Mouse (Mus musculus): Measurements from ENCODE around the gene Cpne6. TPM values are rescaled to one million over a fixed set of nuclear protein-coding genes. Genes with fewer than 3 reads are reported as not detected.

The Cpne6 gene
- total RNA-seq (2012; rRNA removed) (not detected in 2 replicates), polyA plus RNA-seq (2012; ENCODE audit: insufficient read depth in 1 of 2, insufficient read length in 2 of 2, low read depth in 1 of 2, low replicate concordance in 2 of 2, missing spikeins in 1 of 2) (not detected)

DNA sequence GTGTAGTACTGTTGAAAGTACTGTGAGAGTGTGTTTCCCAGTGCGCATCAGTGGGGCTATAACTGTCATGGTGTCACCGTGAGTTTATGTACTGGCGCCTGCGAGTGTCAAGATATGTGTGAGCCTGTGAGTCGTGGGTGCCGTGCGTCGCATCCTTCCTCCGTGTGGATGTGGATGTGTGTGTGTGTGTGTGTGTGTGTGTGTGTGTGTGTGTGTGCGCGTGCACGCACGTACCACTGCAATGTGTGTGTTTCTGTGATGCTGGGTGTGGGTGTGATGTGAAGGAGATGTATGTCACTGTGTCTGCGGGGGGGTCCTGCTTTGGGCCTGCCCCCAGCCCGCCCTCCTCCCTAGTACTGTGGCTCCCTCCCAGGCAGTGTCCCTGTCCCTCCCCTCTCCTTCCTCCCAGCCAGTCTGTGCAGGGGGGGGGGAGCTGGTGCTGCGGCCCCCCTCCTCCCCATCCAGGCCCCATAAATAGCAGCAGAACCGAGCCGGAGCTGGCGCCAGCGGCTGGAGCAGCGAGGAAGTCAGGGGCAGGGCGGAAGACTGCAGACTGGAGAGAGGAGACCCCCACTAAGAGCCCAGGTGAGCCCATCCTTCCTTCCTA, at the start of gene Cpne6:
Gene Cpne6, plus strand, starts transcription at position 321 of the 607 bp plus-strand sequence.
- no peak within 1 kb of the TSS for H3K9ac ChIP-seq (ENCODE audit: control insufficient read depth, low read depth, low read length, poor library complexity, severe bottlenecking)
- no peak within 1 kb of the TSS for H3K27ac ChIP-seq (ENCODE audit: control insufficient read depth, low read depth, low read length)
- no peak for DNase-seq (ENCODE audit: low read depth, low spot score)
- no peak within 1 kb of the TSS for H3K4me3 ChIP-seq (ENCODE audit: control insufficient read depth in 1 of 2, insufficient read depth in 1 of 2, low read depth in 2 of 2, low read length in 2 of 2)
- H3K79me2 ChIP-seq (ENCODE audit: control insufficient read depth, insufficient read depth, low read length, poor library complexity), result no peaks in the 10 kb centered on the region
- no peaks in the 10 kb centered on the region for H3K4me1 ChIP-seq (ENCODE audit: control insufficient read depth in 1 of 2, insufficient read depth in 2 of 2, low read length in 2 of 2)
- TF ChIP-seq TAL1 (IDR thresholded peaks at IDR 0.05; ENCODE audit: low read length) (no peak), NRF1 (IDR thresholded peaks at IDR 0.05; ENCODE audit: insufficient read depth, low read depth, low read length, poor library complexity, severe bottlenecking) (no peak)
- H3K27me3 ChIP-seq (ENCODE audit: control insufficient read depth in 1 of 2, insufficient read depth in 2 of 2, low read length in 2 of 2), result peaks cover 2 to 21% of the 10 kb centered on the region in 2 experiments; a peak in 3 of 4 replicates
- H3K9me3 ChIP-seq (replicated peaks; ENCODE audit: insufficient read depth, low read length), result no peaks in the 10 kb centered on the region
- H3K36me3 ChIP-seq (ENCODE audit: control insufficient read depth in 1 of 2, insufficient read depth in 2 of 2, low read length in 2 of 2), result no peaks in the 10 kb centered on the region

- Histone ChIP-seq H3K9me3 (replicated peaks; ENCODE audit: insufficient read depth, low read length) (no peaks in the 10 kb centered on the region), H3K79me2 (ENCODE audit: control insufficient read depth, insufficient read depth, low read length, poor library complexity) (no peaks in the 10 kb centered on the region), H3K27ac (ENCODE audit: control insufficient read depth, low read depth, low read length) (no peak overlapping the region), H3K4me1 (ENCODE audit: control insufficient read depth in 1 of 2, insufficient read depth in 2 of 2, low read length in 2 of 2) (no peaks in the 10 kb centered on the region), H3K9ac (ENCODE audit: control insufficient read depth, low read depth, low read length, poor library complexity, severe bottlenecking) (no peak overlapping the region), H3K27me3 (ENCODE audit: control insufficient read depth in 1 of 2, insufficient read depth in 2 of 2, low read length in 2 of 2) (peaks cover 7 to 8% of the 10 kb centered on the region in 2 experiments), H3K4me3 (ENCODE audit: control insufficient read depth in 1 of 2, insufficient read depth in 1 of 2, low read depth in 2 of 2, low read length in 2 of 2) (no peak overlapping the region), H3K36me3 (ENCODE audit: control insufficient read depth in 1 of 2, insufficient read depth in 2 of 2, low read length in 2 of 2) (no peaks in the 10 kb centered on the region)
- DNase-seq (ENCODE audit: low read depth, low spot score), result no peak
- TF ChIP-seq GATA1 (IDR thresholded peaks at IDR 0.05; ENCODE audit: low read depth, low read length) (no peak), CHD1 (IDR thresholded peaks at IDR 0.05; ENCODE audit: low read depth, low read length) (no peak), TCF12 (IDR thresholded peaks at IDR 0.05; ENCODE audit: low read depth, low read length) (no peak), ZC3H11A (IDR thresholded peaks at IDR 0.05; ENCODE audit: low read depth, low read length) (no peak), MEF2A (IDR thresholded peaks at IDR 0.05; ENCODE audit: extremely low read depth, insufficient replicate concordance, low read depth, low read length, poor library complexity, severe bottlenecking) (no peak), BHLHE40 (IDR thresholded peaks at IDR 0.05; ENCODE audit: borderline replicate concordance, low read depth, low read length) (no peak), MYB (IDR thresholded peaks at IDR 0.05; ENCODE audit: low read depth, low read length) (no peak), GABPA (IDR thresholded peaks at IDR 0.05; ENCODE audit: low read depth, low read length) (no peak), USF2 (IDR thresholded peaks at IDR 0.05; ENCODE audit: borderline replicate concordance in 1 of 2, insufficient read depth in 1 of 2, low read depth in 1 of 2, low read length in 2 of 2) (no peak), ETS1 (IDR thresholded peaks at IDR 0.05; ENCODE audit: low read depth, low read length) (no peak), NELFE (IDR thresholded peaks at IDR 0.05; ENCODE audit: low read depth, low read length) (no peak), ZMIZ1 (IDR thresholded peaks at IDR 0.05; ENCODE audit: low read depth, low read length) (no peak), POLR2AphosphoS5 (IDR thresholded peaks at IDR 0.05; ENCODE audit: borderline replicate concordance, low read depth, low read length) (no peak), ZNF384 (IDR thresholded peaks at IDR 0.05; ENCODE audit: low read depth, low read length) (no peak), POLR2AphosphoS2 (IDR thresholded peaks at IDR 0.05; ENCODE audit: low read length) (no peak), SIN3A (IDR thresholded peaks at IDR 0.05; ENCODE audit: low read length) (no peak), E2F4 (IDR thresholded peaks at IDR 0.05; ENCODE audit: borderline replicate concordance, low read depth, low read length) (no peak), TBP (IDR thresholded peaks at IDR 0.05; ENCODE audit: low read depth, low read length) (no peak), MXI1 (IDR thresholded peaks at IDR 0.05; ENCODE audit: low read depth, low read length) (no peak)
These were observed 48.5 kb upstream of the Cpne6 start for GRCm38 (mm10) chr14:55461757-55462156.
